Mouse (Mus musculus) C2C12 (cell line): Measurements from ENCODE around the gene Igf2bp1.

Experiments
- CTCF ChIP-seq: IDR thresholded peaks from one replicate; pipeline ENCODE4 v1.5.1; 2011; ENCODE audit not compliant: control insufficient read depth, insufficient read depth, insufficient read length
- FOSL1 ChIP-seq: IDR thresholded peaks from one replicate; pipeline ENCODE4 v1.8.0; 2011; ENCODE audit warnings: mild to moderate bottlenecking, low read length; ENCODE audit not compliant: poor library complexity, insufficient read depth, severe bottlenecking
- MAX ChIP-seq: IDR thresholded peaks from one replicate; pipeline ENCODE4 v1.6.1; 2011; ENCODE audit warnings: mild to moderate bottlenecking, control low read depth
- MYOD1 ChIP-seq: IDR thresholded peaks from one replicate; pipeline ENCODE4 v1.6.1; 2011; ENCODE audit warnings: low read depth; ENCODE audit not compliant: control insufficient read depth, insufficient read length
- USF1 ChIP-seq: IDR thresholded peaks from one replicate; pipeline ENCODE4 v1.6.1; 2011; ENCODE audit warnings: low read depth, mild to moderate bottlenecking, control low read depth, moderate library complexity

GRCm38 (mm10) chr11:95914571-95914991, 91.2 kb downstream of the Igf2bp1 start, which contains the start of gene B4galnt2:
- TF ChIP-seq CTCF (no peak), MYOD1 (no peak), FOSL1 (no peak), MAX (no peak), USF1 (no peak)
